Mouse (Mus musculus): ENCODE data around the gene Tmod1. TPM values are rescaled to one million over a fixed set of nuclear protein-coding genes. Genes with fewer than 3 reads are reported as not detected.

Gene Tmod1
- polyA plus RNA-seq, 1 experiment from 2014 or later: 11.6 TPM

DNA sequence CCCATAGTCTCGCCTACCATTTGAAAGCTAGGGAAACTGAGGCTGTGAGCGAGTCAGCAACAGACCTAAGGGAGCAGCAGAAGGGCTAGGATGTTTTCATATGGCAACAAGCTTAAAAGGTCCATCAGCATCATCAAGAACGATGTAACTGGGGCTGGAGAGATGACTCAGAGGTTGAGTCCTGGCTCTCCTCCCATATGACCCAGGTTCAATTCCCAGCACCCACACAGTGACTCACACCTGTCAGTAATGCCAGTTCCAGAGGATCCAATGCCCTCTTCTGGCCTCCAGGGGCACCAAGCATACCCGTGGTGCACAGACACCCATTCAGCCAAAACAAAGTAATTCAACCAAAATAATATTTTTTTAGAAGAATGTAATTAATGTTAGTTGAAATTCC lies 41.5 kb downstream of the Tmod1 start:
- 87% methylated on average over 4 of the region's 4 CpGs for WGBS
- Histone ChIP-seq H3K27me3 (no peaks in the 10 kb centered on the region), H3K9me3 (no peaks in the 10 kb centered on the region), H3K36me3 (no peaks in the 10 kb centered on the region), H3K9ac (no peak overlapping the region), H3K4me1 (peaks cover 10% of the 10 kb centered on the region; the same call in 1 of the 2 replicates), H3K4me3 (no peak overlapping the region), H3K4me2 (no peak overlapping the region), H3K27ac (no peak overlapping the region)
- ATAC-seq (ENCODE audit: insufficient number of reproducible peaks, low FRiP score, low TSS enrichment, low read depth): no peak

DNA sequence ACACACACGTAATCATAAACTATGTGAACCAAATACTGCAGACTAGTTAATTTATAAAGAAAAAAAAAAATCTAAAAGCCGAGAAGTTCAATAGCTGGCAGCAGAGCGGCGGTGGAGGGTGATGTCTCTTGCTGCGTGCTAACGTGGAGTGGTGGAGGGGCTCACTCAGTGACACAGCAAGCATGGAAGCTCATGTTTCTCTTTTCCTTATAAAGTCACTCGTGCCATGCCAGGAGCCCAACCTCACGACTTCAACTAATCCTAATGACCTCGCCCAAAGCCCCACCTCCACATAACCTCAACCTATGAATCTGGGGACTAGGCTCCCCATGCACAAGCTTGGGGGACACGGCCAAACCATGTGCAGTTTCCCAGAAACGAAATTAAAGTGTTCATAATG lies 43.8 kb downstream of the Tmod1 start:
- Histone ChIP-seq H3K9ac (no peak overlapping the region), H3K9me3 (no peaks in the 10 kb centered on the region), H3K4me1 (peaks cover 18% of the 10 kb centered on the region), H3K36me3 (no peaks in the 10 kb centered on the region), H3K4me3 (no peak overlapping the region), H3K27ac (no peak overlapping the region), H3K4me2 (no peak overlapping the region), H3K27me3 (no peaks in the 10 kb centered on the region)
- ATAC-seq (ENCODE audit: insufficient number of reproducible peaks, low FRiP score, low TSS enrichment, low read depth): no peak
- WGBS: 62% methylated on average over 11 of the region's 11 CpGs

DNA sequence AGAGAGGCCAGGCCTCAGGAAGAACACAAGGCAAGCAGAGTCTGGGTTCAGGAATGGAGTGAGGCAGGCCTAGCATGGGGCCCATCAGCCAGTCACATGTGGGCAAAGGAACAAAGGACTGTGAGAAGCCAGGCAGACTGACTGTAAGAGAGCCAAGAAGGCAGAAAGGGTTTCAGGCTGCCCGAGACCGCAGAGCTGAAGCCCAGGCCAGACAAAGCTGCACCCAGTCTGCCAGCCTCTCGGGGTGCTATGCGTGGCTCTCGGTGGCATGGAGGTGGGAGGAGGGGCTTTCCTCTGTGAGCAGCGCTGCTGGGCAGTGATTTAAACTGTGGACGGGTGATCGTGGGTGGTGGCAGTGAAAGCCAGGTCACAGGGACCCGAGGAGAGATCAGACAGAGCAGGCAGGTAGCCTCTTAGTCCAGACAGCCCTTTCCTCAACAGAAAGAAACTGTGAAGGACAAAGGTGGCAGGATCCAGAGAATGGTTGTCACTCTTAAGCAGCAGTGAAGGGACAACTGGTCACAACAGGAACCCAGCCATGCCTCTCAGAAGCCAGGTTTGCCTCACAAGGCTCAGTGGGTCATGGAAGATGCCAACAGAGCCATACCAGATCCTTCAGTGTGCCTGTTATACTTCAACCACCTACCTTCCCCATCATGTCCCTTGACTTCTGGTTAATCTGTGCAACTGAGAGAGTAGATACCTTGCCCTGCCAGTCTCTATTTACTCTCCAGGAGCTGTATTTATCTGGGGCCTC lies 45.9 kb downstream of the Tmod1 start:
- peaks cover 21% of the 10 kb centered on the region for H3K4me1 ChIP-seq
- H3K27me3 ChIP-seq: no peaks in the 10 kb centered on the region
- no peak for ATAC-seq (ENCODE audit: insufficient number of reproducible peaks, low FRiP score, low TSS enrichment, low read depth)
- no peak overlapping the region for H3K9ac ChIP-seq
- H3K27ac ChIP-seq: peak overlapping the region; percentile 50; the same call in 1 of the 2 replicates
- no peaks in the 10 kb centered on the region for H3K36me3 ChIP-seq
- no peak overlapping the region for H3K4me2 ChIP-seq
- WGBS: 64% methylated on average over 9 of the region's 9 CpGs
- H3K9me3 ChIP-seq: no peaks in the 10 kb centered on the region
- H3K4me3 ChIP-seq: no peak overlapping the region

DNA sequence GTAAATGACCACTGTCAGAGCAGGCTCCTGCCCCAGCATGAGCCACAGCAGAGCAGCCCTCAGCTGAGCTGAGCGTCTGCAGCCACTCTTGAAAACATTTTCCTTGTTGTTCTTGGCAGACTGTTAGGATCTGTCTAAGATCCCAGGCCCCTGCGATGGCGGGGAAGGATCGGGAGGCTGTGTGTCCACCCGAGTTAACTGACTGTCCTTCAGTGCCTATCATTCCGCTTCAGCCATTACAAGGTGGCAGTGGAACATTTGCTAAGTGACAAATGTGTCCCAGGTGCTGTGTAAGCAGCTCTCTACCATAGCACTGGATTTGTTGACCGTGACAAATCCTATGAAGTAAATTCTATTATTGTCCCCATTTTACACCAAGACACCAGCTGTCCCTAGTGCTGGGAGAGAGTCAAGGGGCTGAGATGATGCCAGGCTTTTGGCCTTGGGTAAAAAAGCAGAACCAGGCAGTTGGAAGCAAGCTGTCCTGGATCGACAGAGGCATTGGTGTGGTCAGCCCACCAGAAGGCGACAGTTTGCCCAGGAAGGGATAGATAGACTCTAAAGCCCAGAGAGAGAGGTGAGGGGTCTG lies 46.6 kb downstream of the Tmod1 start:
- ATAC-seq (ENCODE audit: insufficient number of reproducible peaks, low FRiP score, low TSS enrichment, low read depth): no peak
- H3K36me3 ChIP-seq: no peaks in the 10 kb centered on the region
- no peaks in the 10 kb centered on the region for H3K9me3 ChIP-seq
- H3K27ac ChIP-seq: peak overlapping the region; percentile 50; the same call in 1 of the 2 replicates
- no peaks in the 10 kb centered on the region for H3K27me3 ChIP-seq
- no peak overlapping the region for H3K9ac ChIP-seq
- 64% methylated on average over 9 of the region's 9 CpGs for WGBS
- no peak overlapping the region for H3K4me2 ChIP-seq
- peaks cover 21% of the 10 kb centered on the region for H3K4me1 ChIP-seq
- no peak overlapping the region for H3K4me3 ChIP-seq

DNA sequence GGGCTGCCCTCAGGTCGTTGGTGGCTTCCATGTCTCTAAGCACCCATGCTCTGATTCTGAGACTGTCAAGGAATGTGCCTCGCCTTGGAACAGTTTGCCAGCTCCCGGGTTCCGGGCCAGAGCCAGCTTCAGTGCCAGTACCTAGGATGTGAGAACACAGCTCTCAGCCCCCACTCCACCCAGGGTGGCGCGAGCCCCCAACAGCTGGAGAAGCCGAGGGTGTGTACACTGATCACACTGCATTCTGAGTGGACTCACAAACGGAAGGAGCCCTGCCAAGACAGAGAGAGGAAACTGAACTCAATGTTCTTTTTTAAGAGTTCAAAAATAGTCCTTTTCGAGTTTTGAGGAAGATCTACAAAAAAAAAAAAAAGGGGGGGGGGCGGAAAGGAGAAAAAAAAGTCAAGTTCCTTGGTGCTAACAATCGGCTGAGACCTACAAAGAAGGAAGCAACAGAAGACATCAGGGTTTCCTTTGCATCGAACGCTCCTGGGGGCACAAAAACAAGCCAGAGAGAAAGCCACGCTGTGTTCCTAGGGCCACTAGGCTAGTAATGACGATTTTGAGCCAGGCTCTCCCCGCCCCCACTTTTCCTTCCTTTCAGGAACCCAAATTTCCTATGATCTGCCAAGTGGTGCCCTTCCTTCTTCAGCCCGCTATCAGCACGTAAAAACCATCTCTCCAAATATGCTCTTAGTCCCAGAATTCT lies 48.1 kb downstream of the Tmod1 start:
- no peaks in the 10 kb centered on the region for H3K27me3 ChIP-seq
- H3K27ac ChIP-seq: no peak overlapping the region
- ATAC-seq (ENCODE audit: insufficient number of reproducible peaks, low FRiP score, low TSS enrichment, low read depth): no peak
- peaks cover 21% of the 10 kb centered on the region for H3K4me1 ChIP-seq
- no peak overlapping the region for H3K4me3 ChIP-seq
- H3K36me3 ChIP-seq: no peaks in the 10 kb centered on the region
- H3K4me2 ChIP-seq: no peak overlapping the region
- WGBS: 79% methylated on average over 18 of the region's 18 CpGs
- H3K9ac ChIP-seq: no peak overlapping the region
- no peaks in the 10 kb centered on the region for H3K9me3 ChIP-seq

DNA sequence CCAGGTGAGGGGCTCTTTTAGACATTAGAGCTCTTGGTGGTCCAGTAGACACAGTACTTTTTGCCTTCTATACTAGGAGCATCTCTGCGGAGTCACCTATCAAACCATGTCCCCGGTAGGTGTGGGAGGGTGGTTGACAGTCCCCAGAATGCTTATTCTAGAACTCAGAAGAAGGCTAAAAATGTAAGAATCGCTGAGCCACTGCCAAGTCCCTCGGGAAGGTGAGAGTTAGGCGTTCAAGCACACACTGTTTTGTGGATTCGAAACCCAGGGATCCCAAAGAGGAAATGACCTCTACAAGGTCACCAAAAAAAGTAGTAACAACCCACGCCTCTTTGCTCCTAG lies 48.7 kb downstream of the Tmod1 start:
- no peak overlapping the region for H3K4me3 ChIP-seq
- peaks cover 21% of the 10 kb centered on the region for H3K4me1 ChIP-seq
- H3K36me3 ChIP-seq: no peaks in the 10 kb centered on the region
- H3K9me3 ChIP-seq: no peaks in the 10 kb centered on the region
- 70% methylated on average over 7 of the region's 7 CpGs for WGBS
- ATAC-seq (ENCODE audit: insufficient number of reproducible peaks, low FRiP score, low TSS enrichment, low read depth): no peak
- no peak overlapping the region for H3K27ac ChIP-seq
- H3K4me2 ChIP-seq: no peak overlapping the region
- H3K27me3 ChIP-seq: no peaks in the 10 kb centered on the region
- no peak overlapping the region for H3K9ac ChIP-seq

DNA sequence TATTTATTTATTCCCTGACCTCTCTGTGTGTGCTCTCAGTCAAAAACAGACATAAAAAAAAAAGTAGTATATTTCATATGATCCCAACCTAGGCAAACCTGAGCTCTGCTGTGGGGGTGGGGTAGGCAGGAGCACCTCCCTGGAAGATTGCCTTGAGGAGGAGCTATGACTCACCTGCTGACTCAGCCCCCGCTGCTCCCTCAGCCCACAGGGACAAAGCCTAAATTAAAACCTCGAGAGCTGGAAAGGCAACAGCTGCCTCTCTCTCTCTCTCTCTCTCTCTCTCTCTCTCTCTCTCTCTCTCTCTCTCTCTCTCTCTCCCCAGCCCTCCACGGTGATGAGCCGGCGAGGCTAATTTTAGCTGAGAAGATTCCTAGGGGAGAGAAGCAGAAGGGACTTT lies 49.1 kb downstream of the Tmod1 start:
- no peak overlapping the region for H3K9ac ChIP-seq
- no peak for ATAC-seq (ENCODE audit: insufficient number of reproducible peaks, low FRiP score, low TSS enrichment, low read depth)
- WGBS: 16% methylated on average over 5 of the region's 5 CpGs

DNA sequence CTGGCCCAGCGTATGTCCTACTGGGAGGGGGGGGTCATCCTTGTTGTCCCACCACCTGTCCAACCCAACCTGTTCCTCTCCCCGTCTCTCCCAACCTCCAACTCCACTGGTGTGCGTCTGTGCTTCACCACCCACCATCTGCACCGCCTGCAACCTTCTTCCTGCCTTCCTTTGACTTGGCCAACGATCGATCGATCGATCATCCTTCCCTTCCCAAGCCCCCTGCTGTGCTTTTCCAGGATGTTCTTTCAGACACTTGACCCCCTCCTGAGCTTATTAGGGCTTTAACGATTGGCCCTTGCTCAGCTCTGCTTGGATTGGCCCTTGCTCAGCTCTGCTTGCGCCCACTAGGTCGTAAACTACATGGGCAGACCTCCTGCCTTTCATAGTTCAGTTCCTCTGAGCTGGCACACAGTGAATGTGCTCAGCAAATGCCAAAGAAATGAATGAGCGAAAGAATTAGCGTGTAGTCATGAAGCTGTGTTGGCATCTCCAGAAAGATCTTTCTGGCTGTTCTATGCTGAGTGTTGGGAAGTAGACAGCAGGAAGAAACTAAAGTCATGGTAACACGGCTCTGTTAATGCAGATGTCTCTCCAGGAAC lies 50.9 kb downstream of the Tmod1 start:
- WGBS: 71% methylated on average over 14 of the region's 14 CpGs
- Histone ChIP-seq H3K4me1 (peaks cover 17% of the 10 kb centered on the region), H3K27ac (no peak overlapping the region), H3K27me3 (no peaks in the 10 kb centered on the region), H3K9me3 (no peaks in the 10 kb centered on the region), H3K4me2 (no peak overlapping the region), H3K9ac (no peak overlapping the region), H3K36me3 (no peaks in the 10 kb centered on the region), H3K4me3 (no peak overlapping the region)
- ATAC-seq (ENCODE audit: insufficient number of reproducible peaks, low FRiP score, low TSS enrichment, low read depth): no peak

More for the DNA sequence above, 49.1 kb downstream of the Tmod1 start:
- Histone ChIP-seq H3K4me1 (peaks cover 21% of the 10 kb centered on the region), H3K36me3 (no peaks in the 10 kb centered on the region), H3K27ac (no peak overlapping the region), H3K27me3 (no peaks in the 10 kb centered on the region), H3K4me3 (no peak overlapping the region), H3K4me2 (no peak overlapping the region), H3K9me3 (no peaks in the 10 kb centered on the region)

DNA sequence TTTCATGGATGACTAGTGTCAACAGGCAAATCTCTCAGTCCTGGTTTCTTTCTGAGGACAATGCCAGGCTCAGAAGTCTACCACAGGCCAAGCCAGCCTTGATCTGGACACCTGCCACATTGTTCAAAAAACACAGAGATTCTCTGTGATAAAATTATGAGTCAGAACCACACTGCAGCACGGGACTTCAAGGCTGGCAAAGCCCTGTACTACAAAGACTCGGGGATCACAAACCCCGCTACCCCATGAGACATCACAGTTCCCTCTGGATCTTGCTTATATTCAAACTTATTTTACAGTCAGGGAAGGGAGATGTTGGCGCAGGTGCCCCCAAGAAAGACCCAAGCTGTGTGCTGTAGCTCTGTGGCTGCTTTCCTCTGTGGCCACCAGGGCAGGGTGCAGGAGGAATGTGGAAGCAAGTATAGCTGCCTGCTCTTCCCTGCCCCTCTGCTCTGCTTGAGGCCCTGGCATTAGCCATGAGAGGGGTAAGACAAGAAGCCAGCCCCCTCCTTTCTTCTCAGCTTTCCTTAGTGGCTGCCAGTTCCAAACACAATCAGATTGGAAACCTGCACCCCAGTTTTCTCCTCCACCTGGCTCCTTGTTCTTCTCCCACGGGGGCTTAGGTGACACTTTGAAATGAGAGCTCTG lies 53.8 kb downstream of the Tmod1 start:
- Histone ChIP-seq H3K36me3 (no peaks in the 10 kb centered on the region), H3K9me3 (no peaks in the 10 kb centered on the region), H3K27ac (no peak overlapping the region), H3K4me3 (no peak overlapping the region), H3K27me3 (no peaks in the 10 kb centered on the region), H3K9ac (no peak overlapping the region), H3K4me2 (no peak overlapping the region), H3K4me1 (peaks cover 2% of the 10 kb centered on the region)
- no peak for ATAC-seq (ENCODE audit: insufficient number of reproducible peaks, low FRiP score, low TSS enrichment, low read depth)
- 85% methylated on average over 5 of the region's 5 CpGs for WGBS

DNA sequence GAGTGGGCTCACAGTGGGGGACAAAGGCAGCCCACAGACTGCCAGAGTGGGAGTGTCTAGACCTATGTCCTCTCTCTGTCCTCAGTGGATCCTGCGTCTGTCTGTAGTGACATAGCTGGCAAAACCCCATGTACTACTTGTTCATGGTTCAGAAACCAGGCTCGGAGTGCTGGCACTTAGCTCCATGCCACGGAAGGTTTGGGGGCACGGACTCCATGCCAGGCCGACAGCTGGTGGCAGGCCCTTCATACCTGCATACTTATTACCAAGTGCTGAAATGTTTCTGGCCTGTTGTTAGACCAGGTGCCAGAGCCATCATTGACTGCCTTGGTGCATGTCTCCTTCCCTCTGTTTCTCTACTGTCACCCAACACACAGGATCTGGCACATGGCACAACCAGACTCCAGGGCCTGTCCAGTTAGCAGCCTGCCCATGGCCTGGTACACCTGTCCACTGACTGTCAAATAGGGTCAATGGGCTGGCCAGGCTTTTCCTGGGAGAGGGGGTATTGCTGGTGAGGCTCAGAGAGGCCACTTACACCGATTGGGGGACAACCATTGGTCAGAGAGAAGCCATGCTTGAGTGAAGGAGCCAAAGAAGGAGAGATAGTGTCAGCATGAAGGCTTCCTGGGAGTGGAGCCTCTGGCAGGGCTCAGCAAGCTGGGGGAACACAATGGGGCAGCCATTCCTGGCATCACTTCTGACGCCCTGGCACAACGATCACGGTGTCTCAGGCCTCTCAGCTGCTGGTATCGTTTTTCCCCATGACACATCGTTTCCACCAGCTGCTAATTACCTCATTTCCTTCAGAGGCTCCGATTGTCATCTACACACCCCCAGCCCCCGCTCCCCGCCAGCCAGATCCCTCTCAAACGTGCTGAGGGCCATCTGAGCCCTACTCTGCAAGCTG lies 56.4 kb downstream of the Tmod1 start:
- no peak overlapping the region for H3K9ac ChIP-seq
- H3K4me2 ChIP-seq: no peak overlapping the region
- peaks cover under 1% of the 10 kb centered on the region for H3K4me1 ChIP-seq
- no peak overlapping the region for H3K27ac ChIP-seq
- 52% methylated on average over 15 of the region's 15 CpGs for WGBS
- no peak overlapping the region for H3K4me3 ChIP-seq
- peak; percentile 52; the same call in 1 of the 2 replicates for ATAC-seq (ENCODE audit: insufficient number of reproducible peaks, low FRiP score, low TSS enrichment, low read depth)
- H3K36me3 ChIP-seq: no peaks in the 10 kb centered on the region
- H3K27me3 ChIP-seq: no peaks in the 10 kb centered on the region
- H3K9me3 ChIP-seq: no peaks in the 10 kb centered on the region

DNA sequence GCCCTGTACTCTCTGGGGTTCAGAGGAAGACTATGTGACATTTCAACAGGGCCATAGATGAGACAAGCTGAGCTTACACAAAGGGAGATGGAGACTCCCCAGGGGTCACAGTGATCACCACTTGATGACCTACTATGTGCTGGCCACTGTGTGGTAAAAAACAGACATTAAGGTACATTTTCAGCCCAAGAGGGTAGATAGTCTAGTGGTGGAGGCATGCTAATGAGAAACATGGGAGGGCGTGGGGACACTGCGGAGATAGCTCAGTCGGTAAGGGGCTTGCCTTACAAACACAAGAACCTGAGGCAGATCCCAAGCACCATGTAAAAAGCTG lies 57.1 kb downstream of the Tmod1 start:
- H3K9me3 ChIP-seq: no peaks in the 10 kb centered on the region
- no peak overlapping the region for H3K4me2 ChIP-seq
- no peak overlapping the region for H3K9ac ChIP-seq
- no peaks in the 10 kb centered on the region for H3K27me3 ChIP-seq
- no peak for ATAC-seq (ENCODE audit: insufficient number of reproducible peaks, low FRiP score, low TSS enrichment, low read depth)
- no peaks in the 10 kb centered on the region for H3K36me3 ChIP-seq
- 92% methylated on average over 3 of the region's 3 CpGs for WGBS
- peaks cover 6% of the 10 kb centered on the region for H3K4me1 ChIP-seq
- H3K27ac ChIP-seq: no peak overlapping the region
- no peak overlapping the region for H3K4me3 ChIP-seq

Data from limb, embryonic 15.5 days (tissue).